Mouse (Mus musculus): ENCODE results near the gene Ptprn2. TPM values are rescaled to one million over a fixed set of nuclear protein-coding genes. Genes with fewer than 3 reads are reported as not detected.

The Ptprn2 gene
- polyA plus RNA-seq, 1 experiment from 2014 or later: 15.8 TPM

- H3K36me3 ChIP-seq (ENCODE audit: control insufficient read depth, insufficient read depth, low read length): 0 out of 2 replicates have a peak, but pooled peaks cover 5% of the 10 kb centered on the region
- WGBS: 94% methylated on average over 1 of the region's 1 CpGs
- H3K27ac ChIP-seq (replicated peaks; ENCODE audit: low read depth, low read length): no peak overlapping the region
- H3K4me1 ChIP-seq (ENCODE audit: control insufficient read depth, insufficient read depth, low read length): no peaks in the 10 kb centered on the region
- DNase-seq (no peak), ATAC-seq (ENCODE audit: low FRiP score, low TSS enrichment) (no peak)
- H3K27me3 ChIP-seq (ENCODE audit: control insufficient read depth, insufficient read depth, low read length): no peaks in the 10 kb centered on the region
- H3K4me3 ChIP-seq (replicated peaks; ENCODE audit: low read depth, low read length): no peak overlapping the region
- H3K9me3 ChIP-seq (ENCODE audit: control insufficient read depth, low read length): no peaks in the 10 kb centered on the region
- H3K4me2 ChIP-seq (ENCODE audit: low read length): no peak overlapping the region
- no peak overlapping the region for H3K9ac ChIP-seq (replicated peaks; ENCODE audit: low read length)
Observed at GRCm38 (mm10) chr12:116539305-116539704, 53.8 kb downstream of the Ptprn2 start.

- no peak overlapping the region for H3K4me2 ChIP-seq (ENCODE audit: low read length)
- 0 out of 2 replicates have a peak, but pooled peaks cover 5% of the 10 kb centered on the region for H3K36me3 ChIP-seq (ENCODE audit: control insufficient read depth, insufficient read depth, low read length)
- H3K4me1 ChIP-seq (ENCODE audit: control insufficient read depth, insufficient read depth, low read length): no peaks in the 10 kb centered on the region
- peak; percentile 14 for DNase-seq
- 84% methylated on average over 1 of the region's 1 CpGs for WGBS
- H3K27me3 ChIP-seq (ENCODE audit: control insufficient read depth, insufficient read depth, low read length): no peaks in the 10 kb centered on the region
- H3K9me3 ChIP-seq (ENCODE audit: control insufficient read depth, low read length): no peaks in the 10 kb centered on the region
- H3K27ac ChIP-seq (replicated peaks; ENCODE audit: low read depth, low read length): no peak overlapping the region
- H3K9ac ChIP-seq (replicated peaks; ENCODE audit: low read length): no peak overlapping the region
- H3K4me3 ChIP-seq (replicated peaks; ENCODE audit: low read depth, low read length): no peak overlapping the region
- ATAC-seq (ENCODE audit: low FRiP score, low TSS enrichment): no peak
Observed at GRCm38 (mm10) chr12:116540608-116541007, 55.1 kb downstream of the Ptprn2 start.

GRCm38 (mm10) chr12:116550031-116550430, 64.5 kb downstream of the Ptprn2 start:
- Histone ChIP-seq H3K4me3 (replicated peaks; ENCODE audit: low read depth, low read length) (no peak overlapping the region), H3K4me1 (ENCODE audit: control insufficient read depth, insufficient read depth, low read length) (no peaks in the 10 kb centered on the region), H3K36me3 (ENCODE audit: control insufficient read depth, insufficient read depth, low read length) (no peaks in the 10 kb centered on the region), H3K4me2 (ENCODE audit: low read length) (no peak overlapping the region), H3K27me3 (ENCODE audit: control insufficient read depth, insufficient read depth, low read length) (no peaks in the 10 kb centered on the region), H3K9ac (replicated peaks; ENCODE audit: low read length) (no peak overlapping the region), H3K27ac (replicated peaks; ENCODE audit: low read depth, low read length) (no peak overlapping the region), H3K9me3 (ENCODE audit: control insufficient read depth, low read length) (no peaks in the 10 kb centered on the region)
- no peak for ATAC-seq (ENCODE audit: low FRiP score, low TSS enrichment)
- 92% methylated on average over 1 of the region's 1 CpGs for WGBS
- DNase-seq: peak; percentile 3

GRCm38 (mm10) chr12:116551516-116551915, 66.0 kb downstream of the Ptprn2 start:
- Histone ChIP-seq H3K36me3 (ENCODE audit: control insufficient read depth, insufficient read depth, low read length) (no peaks in the 10 kb centered on the region), H3K4me3 (replicated peaks; ENCODE audit: low read depth, low read length) (no peak overlapping the region), H3K27ac (replicated peaks; ENCODE audit: low read depth, low read length) (no peak overlapping the region), H3K9ac (replicated peaks; ENCODE audit: low read length) (no peak overlapping the region), H3K27me3 (ENCODE audit: control insufficient read depth, insufficient read depth, low read length) (no peaks in the 10 kb centered on the region), H3K4me2 (ENCODE audit: low read length) (no peak overlapping the region), H3K9me3 (ENCODE audit: control insufficient read depth, low read length) (no peaks in the 10 kb centered on the region), H3K4me1 (ENCODE audit: control insufficient read depth, insufficient read depth, low read length) (no peaks in the 10 kb centered on the region)
- no peak for DNase-seq
- no peak for ATAC-seq (ENCODE audit: low FRiP score, low TSS enrichment)
- WGBS: 85% methylated on average over 7 of the region's 7 CpGs

GRCm38 (mm10) chr12:116552306-116552705, 66.8 kb downstream of the Ptprn2 start:
- Histone ChIP-seq H3K27ac (replicated peaks; ENCODE audit: low read depth, low read length) (no peak overlapping the region), H3K9ac (replicated peaks; ENCODE audit: low read length) (no peak overlapping the region), H3K4me2 (ENCODE audit: low read length) (no peak overlapping the region), H3K4me1 (ENCODE audit: control insufficient read depth, insufficient read depth, low read length) (no peaks in the 10 kb centered on the region), H3K9me3 (ENCODE audit: control insufficient read depth, low read length) (no peaks in the 10 kb centered on the region), H3K36me3 (ENCODE audit: control insufficient read depth, insufficient read depth, low read length) (no peaks in the 10 kb centered on the region), H3K27me3 (ENCODE audit: control insufficient read depth, insufficient read depth, low read length) (no peaks in the 10 kb centered on the region), H3K4me3 (replicated peaks; ENCODE audit: low read depth, low read length) (no peak overlapping the region)
- 89% methylated on average over 2 of the region's 2 CpGs for WGBS
- DNase-seq: no peak
- ATAC-seq (ENCODE audit: low FRiP score, low TSS enrichment): no peak

GRCm38 (mm10) chr12:116553361-116553760, 67.8 kb downstream of the Ptprn2 start:
- DNase-seq (no peak), ATAC-seq (ENCODE audit: low FRiP score, low TSS enrichment) (no peak)
- Histone ChIP-seq H3K4me3 (replicated peaks; ENCODE audit: low read depth, low read length) (no peak overlapping the region), H3K9ac (replicated peaks; ENCODE audit: low read length) (no peak overlapping the region), H3K36me3 (ENCODE audit: control insufficient read depth, insufficient read depth, low read length) (no peaks in the 10 kb centered on the region), H3K4me1 (ENCODE audit: control insufficient read depth, insufficient read depth, low read length) (no peaks in the 10 kb centered on the region), H3K27ac (replicated peaks; ENCODE audit: low read depth, low read length) (no peak overlapping the region), H3K4me2 (ENCODE audit: low read length) (no peak overlapping the region), H3K9me3 (ENCODE audit: control insufficient read depth, low read length) (no peaks in the 10 kb centered on the region), H3K27me3 (ENCODE audit: control insufficient read depth, insufficient read depth, low read length) (no peaks in the 10 kb centered on the region)

- Histone ChIP-seq H3K4me2 (ENCODE audit: low read length) (no peak overlapping the region), H3K9me3 (ENCODE audit: control insufficient read depth, low read length) (no peaks in the 10 kb centered on the region), H3K36me3 (ENCODE audit: control insufficient read depth, insufficient read depth, low read length) (no peaks in the 10 kb centered on the region), H3K9ac (replicated peaks; ENCODE audit: low read length) (no peak overlapping the region), H3K27ac (replicated peaks; ENCODE audit: low read depth, low read length) (no peak overlapping the region), H3K4me3 (replicated peaks; ENCODE audit: low read depth, low read length) (no peak overlapping the region), H3K4me1 (ENCODE audit: control insufficient read depth, insufficient read depth, low read length) (no peaks in the 10 kb centered on the region), H3K27me3 (ENCODE audit: control insufficient read depth, insufficient read depth, low read length) (no peaks in the 10 kb centered on the region)
- ATAC-seq (ENCODE audit: low FRiP score, low TSS enrichment): no peak
- no peak for DNase-seq
- 81% methylated on average over 4 of the region's 4 CpGs for WGBS
Observed at GRCm38 (mm10) chr12:116555964-116556363, 70.4 kb downstream of the Ptprn2 start.

- no peaks in the 10 kb centered on the region for H3K9me3 ChIP-seq (ENCODE audit: control insufficient read depth, low read length)
- no peak overlapping the region for H3K9ac ChIP-seq (replicated peaks; ENCODE audit: low read length)
- H3K27ac ChIP-seq (replicated peaks; ENCODE audit: low read depth, low read length): no peak overlapping the region
- H3K4me1 ChIP-seq (ENCODE audit: control insufficient read depth, insufficient read depth, low read length): no peaks in the 10 kb centered on the region
- no peak overlapping the region for H3K4me3 ChIP-seq (replicated peaks; ENCODE audit: low read depth, low read length)
- ATAC-seq (ENCODE audit: low FRiP score, low TSS enrichment) (no peak), DNase-seq (no peak)
- H3K4me2 ChIP-seq (ENCODE audit: low read length): no peak overlapping the region
- no peaks in the 10 kb centered on the region for H3K27me3 ChIP-seq (ENCODE audit: control insufficient read depth, insufficient read depth, low read length)
- H3K36me3 ChIP-seq (ENCODE audit: control insufficient read depth, insufficient read depth, low read length): no peaks in the 10 kb centered on the region
- 88% methylated on average over 8 of the region's 8 CpGs for WGBS
Observed at GRCm38 (mm10) chr12:116564441-116564840, 78.9 kb downstream of the Ptprn2 start.

GRCm38 (mm10) chr12:116566672-116567071, 81.2 kb downstream of the Ptprn2 start:
- Histone ChIP-seq H3K9me3 (ENCODE audit: control insufficient read depth, low read length) (no peaks in the 10 kb centered on the region), H3K4me1 (ENCODE audit: control insufficient read depth, insufficient read depth, low read length) (no peaks in the 10 kb centered on the region), H3K4me2 (ENCODE audit: low read length) (no peak overlapping the region), H3K27me3 (ENCODE audit: control insufficient read depth, insufficient read depth, low read length) (no peaks in the 10 kb centered on the region), H3K36me3 (ENCODE audit: control insufficient read depth, insufficient read depth, low read length) (no peaks in the 10 kb centered on the region), H3K9ac (replicated peaks; ENCODE audit: low read length) (no peak overlapping the region), H3K27ac (replicated peaks; ENCODE audit: low read depth, low read length) (no peak overlapping the region), H3K4me3 (replicated peaks; ENCODE audit: low read depth, low read length) (no peak overlapping the region)
- DNase-seq (no peak), ATAC-seq (ENCODE audit: low FRiP score, low TSS enrichment) (no peak)
- WGBS: 72% methylated on average over 1 of the region's 1 CpGs
